Mouse (Mus musculus) E14TG2a.4 (cell line): ENCODE measurements around the gene Lrrc25.
A peak's percentile ranks its signal among the peaks of the same experiment; 100 is the strongest.

Experiments
- H3K27me3 ChIP-seq: 2 replicates; pipeline ENCODE4 v1.6.1; 2014; ENCODE audit warnings: low read length, control low read depth; ENCODE audit not compliant: insufficient read depth
- H3K36me3 ChIP-seq: 2 replicates; pipeline ENCODE4 v1.6.1; 2014; ENCODE audit warnings: low read length, control low read depth; ENCODE audit not compliant: insufficient read depth
- H3K4me1 ChIP-seq: replicated peaks from 2 replicates; pipeline ENCODE4 v1.6.1; 2014; ENCODE audit warnings: low read depth, low read length, control low read depth
- H3K4me3 ChIP-seq: replicated peaks from 2 replicates; pipeline ENCODE4 v1.5.1; 2014; ENCODE audit warnings: mild to moderate bottlenecking, low read length
- H3K9me3 ChIP-seq: 2 replicates; pipeline ENCODE4 v1.6.1; 2014; ENCODE audit warnings: low read length, control low read depth
- CTCF ChIP-seq: conservative IDR thresholded peaks from 2 replicates; pipeline ENCODE4 v1.5.1; 2014; ENCODE audit warnings: low read length
- NANOG ChIP-seq: IDR thresholded peaks from 2 replicates; pipeline ENCODE4 v1.6.1; 2014; ENCODE audit warnings: borderline replicate concordance, low read length, mixed read lengths
- POU5F1 ChIP-seq: IDR thresholded peaks from 2 replicates; pipeline ENCODE4 v1.6.1; 2014; ENCODE audit warnings: low read length, borderline replicate concordance

Gene Lrrc25

GRCm38 (mm10) chr8:70631436-70631835 is 15.5 kb downstream of the Lrrc25 start:
- Histone ChIP-seq H3K4me3 (peak overlapping the region; percentile 76), H3K4me1 (peaks cover 58% of the 10 kb centered on the region), H3K9me3 (no peaks in the 10 kb centered on the region), H3K36me3 (no peaks in the 10 kb centered on the region), H3K27me3 (peaks cover 5% of the 10 kb centered on the region; the same call in 1 of the 2 replicates)
- no peak for TF ChIP-seq NANOG
- no peak for TF ChIP-seq CTCF
- TF ChIP-seq POU5F1, result no peak

GRCm38 (mm10) chr8:70632346-70632892 is 16.5 kb downstream of the Lrrc25 start, which contains the start of gene Gdf15:
TSS of gene Gdf15 (minus strand) at chr8:70632456.
- Histone ChIP-seq H3K36me3 (no peaks in the 10 kb centered on the region), H3K27me3 (peaks cover 5% of the 10 kb centered on the region; the same call in 1 of the 2 replicates), H3K4me1 (peaks cover 68% of the 10 kb centered on the region), H3K4me3 (peak within 1 kb of the TSS; percentile 76), H3K9me3 (no peaks in the 10 kb centered on the region)
- no peak for TF ChIP-seq POU5F1
- TF ChIP-seq NANOG, result no peak
- TF ChIP-seq CTCF, result no peak

GRCm38 (mm10) chr8:70634066-70634465 is 18.1 kb downstream of the Lrrc25 start:
- H3K9me3 ChIP-seq, result no peaks in the 10 kb centered on the region
- no peaks in the 10 kb centered on the region for H3K36me3 ChIP-seq
- H3K27me3 ChIP-seq, result no peaks in the 10 kb centered on the region
- H3K4me3 ChIP-seq, result no peak overlapping the region
- peaks cover 82% of the 10 kb centered on the region for H3K4me1 ChIP-seq
- TF ChIP-seq NANOG, result no peak
- no peak for TF ChIP-seq POU5F1
- no peak for TF ChIP-seq CTCF

- Histone ChIP-seq H3K36me3 (no peaks in the 10 kb centered on the region), H3K4me3 (no peak overlapping the region), H3K9me3 (no peaks in the 10 kb centered on the region), H3K27me3 (no peaks in the 10 kb centered on the region), H3K4me1 (peaks cover 83% of the 10 kb centered on the region)
- TF ChIP-seq POU5F1 (no peak), NANOG (no peak), CTCF (no peak)
Measured at GRCm38 (mm10) chr8:70635527-70635926, 19.6 kb downstream of the Lrrc25 start.

- no peak overlapping the region for H3K4me3 ChIP-seq
- no peak for TF ChIP-seq POU5F1
- TF ChIP-seq CTCF, result no peak
- no peak for TF ChIP-seq NANOG
- H3K27me3 ChIP-seq, result no peaks in the 10 kb centered on the region
- no peaks in the 10 kb centered on the region for H3K9me3 ChIP-seq
- peaks cover 71% of the 10 kb centered on the region for H3K4me1 ChIP-seq
- H3K36me3 ChIP-seq, result no peaks in the 10 kb centered on the region
Measured at GRCm38 (mm10) chr8:70636838-70637237, 20.9 kb downstream of the Lrrc25 start.

GRCm38 (mm10) chr8:70638752-70639151 is 22.8 kb downstream of the Lrrc25 start:
- TF ChIP-seq POU5F1, result no peak
- TF ChIP-seq NANOG, result no peak
- no peak for TF ChIP-seq CTCF
- Histone ChIP-seq H3K27me3 (no peaks in the 10 kb centered on the region), H3K36me3 (no peaks in the 10 kb centered on the region), H3K4me1 (peaks cover 61% of the 10 kb centered on the region), H3K9me3 (no peaks in the 10 kb centered on the region), H3K4me3 (peak overlapping the region; percentile 10; the same call in 1 of the 2 replicates)

- H3K36me3 ChIP-seq, result no peaks in the 10 kb centered on the region
- no peaks in the 10 kb centered on the region for H3K9me3 ChIP-seq
- peaks cover 72% of the 10 kb centered on the region for H3K4me1 ChIP-seq
- H3K27me3 ChIP-seq, result no peaks in the 10 kb centered on the region
- no peak overlapping the region for H3K4me3 ChIP-seq
- TF ChIP-seq NANOG (no peak), CTCF (no peak), POU5F1 (no peak)
Measured at GRCm38 (mm10) chr8:70643019-70643418, 27.1 kb downstream of the Lrrc25 start.

GRCm38 (mm10) chr8:70644065-70644464 is 28.1 kb downstream of the Lrrc25 start:
- no peak for TF ChIP-seq NANOG
- TF ChIP-seq CTCF, result peak; percentile 82
- no peak overlapping the region for H3K4me3 ChIP-seq
- H3K4me1 ChIP-seq, result peaks cover 72% of the 10 kb centered on the region
- no peaks in the 10 kb centered on the region for H3K27me3 ChIP-seq
- peaks cover 5% of the 10 kb centered on the region; the same call in 1 of the 2 replicates for H3K36me3 ChIP-seq
- H3K9me3 ChIP-seq, result no peaks in the 10 kb centered on the region
